Mouse (Mus musculus): ENCODE results near the gene Rbms3. TPM values are rescaled to one million over a fixed set of nuclear protein-coding genes. Genes with fewer than 3 reads are reported as not detected.

The Rbms3 gene
- polyA plus RNA-seq, 1 experiment from 2014 or later = 90.2 TPM

GRCm38 (mm10) chr9:117558562-117558961, 71.2 kb downstream of the Rbms3 start:
- Histone ChIP-seq H3K9me3 (ENCODE audit: control insufficient read depth, low read depth, low read length) (no peaks in the 10 kb centered on the region), H3K4me1 (ENCODE audit: control insufficient read depth, insufficient read depth, low read length) (no peaks in the 10 kb centered on the region), H3K27ac (ENCODE audit: low read length) (no peak overlapping the region), H3K27me3 (ENCODE audit: control insufficient read depth, insufficient read depth, low read length) (no peaks in the 10 kb centered on the region), H3K4me3 (ENCODE audit: low read depth, low read length) (no peak overlapping the region), H3K9ac (replicated peaks; ENCODE audit: low read depth, low read length) (no peak overlapping the region), H3K4me2 (replicated peaks; ENCODE audit: low read depth, low read length) (no peak overlapping the region), H3K36me3 (ENCODE audit: control insufficient read depth, insufficient read depth, low read length) (no peaks in the 10 kb centered on the region)
- 83% methylated on average over 5 of the region's 5 CpGs for WGBS
- ATAC-seq (ENCODE audit: insufficient number of reproducible peaks, insufficient read depth, low FRiP score, low read depth) = no peak

- H3K4me3 ChIP-seq (ENCODE audit: low read depth, low read length) = no peak overlapping the region
- no peaks in the 10 kb centered on the region for H3K27me3 ChIP-seq (ENCODE audit: control insufficient read depth, insufficient read depth, low read length)
- H3K9ac ChIP-seq (replicated peaks; ENCODE audit: low read depth, low read length) = no peak overlapping the region
- H3K9me3 ChIP-seq (ENCODE audit: control insufficient read depth, low read depth, low read length) = no peaks in the 10 kb centered on the region
- no peak overlapping the region for H3K4me2 ChIP-seq (replicated peaks; ENCODE audit: low read depth, low read length)
- H3K36me3 ChIP-seq (ENCODE audit: control insufficient read depth, insufficient read depth, low read length) = no peaks in the 10 kb centered on the region
- H3K27ac ChIP-seq (ENCODE audit: low read length) = no peak overlapping the region
- ATAC-seq (ENCODE audit: insufficient number of reproducible peaks, insufficient read depth, low FRiP score, low read depth) = no peak
- no peaks in the 10 kb centered on the region for H3K4me1 ChIP-seq (ENCODE audit: control insufficient read depth, insufficient read depth, low read length)
Observed at GRCm38 (mm10) chr9:117554356-117554755, 75.4 kb downstream of the Rbms3 start.

- 71% methylated on average over 2 of the region's 2 CpGs for WGBS
- H3K4me3 ChIP-seq (ENCODE audit: low read depth, low read length) = no peak overlapping the region
- H3K4me1 ChIP-seq (ENCODE audit: control insufficient read depth, insufficient read depth, low read length) = no peaks in the 10 kb centered on the region
- no peaks in the 10 kb centered on the region for H3K36me3 ChIP-seq (ENCODE audit: control insufficient read depth, insufficient read depth, low read length)
- no peak overlapping the region for H3K4me2 ChIP-seq (replicated peaks; ENCODE audit: low read depth, low read length)
- no peak for ATAC-seq (ENCODE audit: insufficient number of reproducible peaks, insufficient read depth, low FRiP score, low read depth)
- H3K27me3 ChIP-seq (ENCODE audit: control insufficient read depth, insufficient read depth, low read length) = no peaks in the 10 kb centered on the region
- H3K27ac ChIP-seq (ENCODE audit: low read length) = no peak overlapping the region
- no peaks in the 10 kb centered on the region for H3K9me3 ChIP-seq (ENCODE audit: control insufficient read depth, low read depth, low read length)
- H3K9ac ChIP-seq (replicated peaks; ENCODE audit: low read depth, low read length) = no peak overlapping the region
Observed at GRCm38 (mm10) chr9:117529281-117529680, 100.4 kb downstream of the Rbms3 start.

- Histone ChIP-seq H3K4me2 (replicated peaks; ENCODE audit: low read depth, low read length) (no peak overlapping the region), H3K27ac (ENCODE audit: low read length) (no peak overlapping the region), H3K4me1 (ENCODE audit: control insufficient read depth, insufficient read depth, low read length) (no peaks in the 10 kb centered on the region), H3K9me3 (ENCODE audit: control insufficient read depth, low read depth, low read length) (no peaks in the 10 kb centered on the region), H3K27me3 (ENCODE audit: control insufficient read depth, insufficient read depth, low read length) (no peaks in the 10 kb centered on the region), H3K4me3 (ENCODE audit: low read depth, low read length) (no peak overlapping the region), H3K9ac (replicated peaks; ENCODE audit: low read depth, low read length) (no peak overlapping the region), H3K36me3 (ENCODE audit: control insufficient read depth, insufficient read depth, low read length) (no peaks in the 10 kb centered on the region)
- ATAC-seq (ENCODE audit: insufficient number of reproducible peaks, insufficient read depth, low FRiP score, low read depth) = no peak
- WGBS = 71% methylated on average over 11 of the region's 11 CpGs
Observed at GRCm38 (mm10) chr9:117508941-117509340, 120.8 kb downstream of the Rbms3 start.

- Histone ChIP-seq H3K36me3 (ENCODE audit: control insufficient read depth, insufficient read depth, low read length) (no peaks in the 10 kb centered on the region), H3K4me1 (ENCODE audit: control insufficient read depth, insufficient read depth, low read length) (no peaks in the 10 kb centered on the region), H3K27ac (ENCODE audit: low read length) (no peak overlapping the region), H3K9me3 (ENCODE audit: control insufficient read depth, low read depth, low read length) (no peaks in the 10 kb centered on the region), H3K27me3 (ENCODE audit: control insufficient read depth, insufficient read depth, low read length) (no peaks in the 10 kb centered on the region), H3K4me3 (ENCODE audit: low read depth, low read length) (no peak overlapping the region), H3K4me2 (replicated peaks; ENCODE audit: low read depth, low read length) (no peak overlapping the region), H3K9ac (replicated peaks; ENCODE audit: low read depth, low read length) (no peak overlapping the region)
- 78% methylated on average over 2 of the region's 2 CpGs for WGBS
- ATAC-seq (ENCODE audit: insufficient number of reproducible peaks, insufficient read depth, low FRiP score, low read depth) = no peak
Observed at GRCm38 (mm10) chr9:117491866-117492265, 137.8 kb downstream of the Rbms3 start.

GRCm38 (mm10) chr9:117484396-117484795, 145.3 kb downstream of the Rbms3 start:
- WGBS = 95% methylated on average over 5 of the region's 5 CpGs
- H3K27me3 ChIP-seq (ENCODE audit: control insufficient read depth, insufficient read depth, low read length) = no peaks in the 10 kb centered on the region
- no peaks in the 10 kb centered on the region for H3K36me3 ChIP-seq (ENCODE audit: control insufficient read depth, insufficient read depth, low read length)
- no peaks in the 10 kb centered on the region for H3K4me1 ChIP-seq (ENCODE audit: control insufficient read depth, insufficient read depth, low read length)
- H3K9ac ChIP-seq (replicated peaks; ENCODE audit: low read depth, low read length) = no peak overlapping the region
- H3K4me3 ChIP-seq (ENCODE audit: low read depth, low read length) = no peak overlapping the region
- no peak overlapping the region for H3K27ac ChIP-seq (ENCODE audit: low read length)
- no peaks in the 10 kb centered on the region for H3K9me3 ChIP-seq (ENCODE audit: control insufficient read depth, low read depth, low read length)
- no peak overlapping the region for H3K4me2 ChIP-seq (replicated peaks; ENCODE audit: low read depth, low read length)
- no peak for ATAC-seq (ENCODE audit: insufficient number of reproducible peaks, insufficient read depth, low FRiP score, low read depth)

GRCm38 (mm10) chr9:117476753-117477152, 153.0 kb downstream of the Rbms3 start:
- 65% methylated on average over 13 of the region's 13 CpGs for WGBS
- ATAC-seq (ENCODE audit: insufficient number of reproducible peaks, insufficient read depth, low FRiP score, low read depth) = no peak

GRCm38 (mm10) chr9:117452816-117453215, 176.9 kb downstream of the Rbms3 start:
- H3K9me3 ChIP-seq (ENCODE audit: control insufficient read depth, low read depth, low read length) = no peaks in the 10 kb centered on the region
- no peaks in the 10 kb centered on the region for H3K4me1 ChIP-seq (ENCODE audit: control insufficient read depth, insufficient read depth, low read length)
- no peaks in the 10 kb centered on the region for H3K27me3 ChIP-seq (ENCODE audit: control insufficient read depth, insufficient read depth, low read length)
- H3K4me2 ChIP-seq (replicated peaks; ENCODE audit: low read depth, low read length) = no peak overlapping the region
- H3K4me3 ChIP-seq (ENCODE audit: low read depth, low read length) = no peak overlapping the region
- no peak; the same call in 1 of the 2 replicates for ATAC-seq (ENCODE audit: insufficient number of reproducible peaks, insufficient read depth, low FRiP score, low read depth)
- 78% methylated on average over 10 of the region's 10 CpGs for WGBS
- H3K9ac ChIP-seq (replicated peaks; ENCODE audit: low read depth, low read length) = no peak overlapping the region
- no peaks in the 10 kb centered on the region for H3K36me3 ChIP-seq (ENCODE audit: control insufficient read depth, insufficient read depth, low read length)
- peak overlapping the region; percentile 15; the same call in 1 of the 2 replicates for H3K27ac ChIP-seq (ENCODE audit: low read length)

More at GRCm38 (mm10) chr9:117476753-117477152, 153.0 kb downstream of the Rbms3 start:
- no peak overlapping the region for H3K9ac ChIP-seq (replicated peaks; ENCODE audit: low read depth, low read length)
- no peak overlapping the region for H3K27ac ChIP-seq (ENCODE audit: low read length)
- H3K4me3 ChIP-seq (ENCODE audit: low read depth, low read length) = no peak overlapping the region
- H3K4me2 ChIP-seq (replicated peaks; ENCODE audit: low read depth, low read length) = no peak overlapping the region
- no peaks in the 10 kb centered on the region for H3K4me1 ChIP-seq (ENCODE audit: control insufficient read depth, insufficient read depth, low read length)
- H3K9me3 ChIP-seq (ENCODE audit: control insufficient read depth, low read depth, low read length) = no peaks in the 10 kb centered on the region
- no peaks in the 10 kb centered on the region for H3K27me3 ChIP-seq (ENCODE audit: control insufficient read depth, insufficient read depth, low read length)
- no peaks in the 10 kb centered on the region for H3K36me3 ChIP-seq (ENCODE audit: control insufficient read depth, insufficient read depth, low read length)

GRCm38 (mm10) chr9:117442611-117443010, 187.1 kb downstream of the Rbms3 start:
- no peak for ATAC-seq (ENCODE audit: insufficient number of reproducible peaks, insufficient read depth, low FRiP score, low read depth)

More at GRCm38 (mm10) chr9:117442611-117443010, 187.1 kb downstream of the Rbms3 start:
- WGBS = 62% methylated on average over 7 of the region's 7 CpGs
- no peak overlapping the region for H3K4me2 ChIP-seq (replicated peaks; ENCODE audit: low read depth, low read length)
- no peak overlapping the region for H3K4me3 ChIP-seq (ENCODE audit: low read depth, low read length)
- H3K9ac ChIP-seq (replicated peaks; ENCODE audit: low read depth, low read length) = no peak overlapping the region
- no peak overlapping the region for H3K27ac ChIP-seq (ENCODE audit: low read length)
- no peaks in the 10 kb centered on the region for H3K36me3 ChIP-seq (ENCODE audit: control insufficient read depth, insufficient read depth, low read length)
- no peaks in the 10 kb centered on the region for H3K9me3 ChIP-seq (ENCODE audit: control insufficient read depth, low read depth, low read length)
- no peaks in the 10 kb centered on the region for H3K4me1 ChIP-seq (ENCODE audit: control insufficient read depth, insufficient read depth, low read length)
- H3K27me3 ChIP-seq (ENCODE audit: control insufficient read depth, insufficient read depth, low read length) = no peaks in the 10 kb centered on the region
